Mouse (Mus musculus) right cerebral cortex, postnatal 25 days (tissue): ENCODE data around the gene Tmbim1.
A peak's percentile ranks its signal among the peaks of the same experiment; 100 is the strongest.
"Not testable (repeated sequence)": the region's sequence is repeated elsewhere in the genome, so short reads cannot be mapped to it uniquely, and the experiment has no call there.

Experiments
- DNase-seq: peaks from one replicate; pipeline ENCODE4 v3.0.0; 2022

The Tmbim1 gene

GRCm38 (mm10) chr1:74305522-74305921 is at the start of gene Tmbim1:
TSS of gene Tmbim1 (minus strand) at chr1:74305622.
- DNase-seq, result no peak

GRCm38 (mm10) chr1:74353453-74354229 is 48.2 kb upstream of the Tmbim1 start:
- no peak for DNase-seq

GRCm38 (mm10) chr1:74352532-74353096 is 47.2 kb upstream of the Tmbim1 start:
- DNase-seq, result no peak

GRCm38 (mm10) chr1:74351185-74351769 is 45.9 kb upstream of the Tmbim1 start:
- no peak for DNase-seq

- DNase-seq, result no peak
Observed at GRCm38 (mm10) chr1:74344163-74344916, 38.9 kb upstream of the Tmbim1 start.

- DNase-seq, result no peak
Observed at GRCm38 (mm10) chr1:74343161-74343560, 37.7 kb upstream of the Tmbim1 start.

- no peak for DNase-seq
Observed at GRCm38 (mm10) chr1:74342308-74342707, 36.9 kb upstream of the Tmbim1 start.

GRCm38 (mm10) chr1:74341898-74342297 is 36.5 kb upstream of the Tmbim1 start:
- DNase-seq, result no peak

- not testable (repeated sequence) for DNase-seq
Observed at GRCm38 (mm10) chr1:74340992-74341391, 35.6 kb upstream of the Tmbim1 start.

- DNase-seq, result peak; percentile 44
Observed at GRCm38 (mm10) chr1:74340361-74340764, 34.9 kb upstream of the Tmbim1 start.

GRCm38 (mm10) chr1:74339917-74340316 is 34.5 kb upstream of the Tmbim1 start:
- DNase-seq, result no peak

- no peak for DNase-seq
Observed at GRCm38 (mm10) chr1:74338626-74339025, 33.2 kb upstream of the Tmbim1 start.

GRCm38 (mm10) chr1:74338013-74338412 is 32.6 kb upstream of the Tmbim1 start:
- DNase-seq, result no peak

GRCm38 (mm10) chr1:74337241-74337771 is 31.9 kb upstream of the Tmbim1 start:
- no peak for DNase-seq

GRCm38 (mm10) chr1:74335436-74336170 is 30.2 kb upstream of the Tmbim1 start:
- no peak for DNase-seq

GRCm38 (mm10) chr1:74335033-74335432 is 29.6 kb upstream of the Tmbim1 start:
- no peak for DNase-seq

- DNase-seq, result no peak
Observed at GRCm38 (mm10) chr1:74334607-74335006, 29.2 kb upstream of the Tmbim1 start.

- DNase-seq, result peak; percentile 14
Observed at GRCm38 (mm10) chr1:74332930-74333329, 27.5 kb upstream of the Tmbim1 start.

GRCm38 (mm10) chr1:74332241-74332763 is 26.9 kb upstream of the Tmbim1 start:
- peak; percentile 95 for DNase-seq

- DNase-seq, result no peak
Observed at GRCm38 (mm10) chr1:74331046-74331681, 25.7 kb upstream of the Tmbim1 start.

- no peak for DNase-seq
Observed at GRCm38 (mm10) chr1:74329899-74330431, 24.5 kb upstream of the Tmbim1 start.
